Mouse (Mus musculus): ENCODE results near the gene Rpap3.

Gene Rpap3

GRCm38 (mm10) chr15:97730365-97730764, 24.7 kb upstream of the Rpap3 start:
- no peak for DNase-seq (ENCODE audit: low spot score)

- no peak for DNase-seq (ENCODE audit: low spot score)
Observed at GRCm38 (mm10) chr15:97728804-97729203, 23.2 kb upstream of the Rpap3 start.

GRCm38 (mm10) chr15:97728394-97728793, 22.8 kb upstream of the Rpap3 start:
- no peak for DNase-seq (ENCODE audit: low spot score)

GRCm38 (mm10) chr15:97727520-97727919, 21.9 kb upstream of the Rpap3 start:
- no peak for DNase-seq (ENCODE audit: low spot score)

- DNase-seq (ENCODE audit: low spot score): no peak
Observed at GRCm38 (mm10) chr15:97727048-97727447, 21.4 kb upstream of the Rpap3 start.

GRCm38 (mm10) chr15:97726310-97726709, 20.7 kb upstream of the Rpap3 start:
- no peak for DNase-seq (ENCODE audit: low spot score)

GRCm38 (mm10) chr15:97725198-97725785, 19.7 kb upstream of the Rpap3 start:
- DNase-seq (ENCODE audit: low spot score): no peak

- no peak for DNase-seq (ENCODE audit: low spot score)
Observed at GRCm38 (mm10) chr15:97724346-97725197, 18.9 kb upstream of the Rpap3 start.

GRCm38 (mm10) chr15:97723536-97724345, 18.1 kb upstream of the Rpap3 start:
- DNase-seq (ENCODE audit: low spot score): no peak

- no peak for DNase-seq (ENCODE audit: low spot score)
Observed at GRCm38 (mm10) chr15:97721008-97721701, 15.5 kb upstream of the Rpap3 start.

GRCm38 (mm10) chr15:97720026-97720675, 14.5 kb upstream of the Rpap3 start:
- DNase-seq (ENCODE audit: low spot score): no peak

- DNase-seq (ENCODE audit: low spot score): no peak
Observed at GRCm38 (mm10) chr15:97719494-97719893, 13.9 kb upstream of the Rpap3 start.

GRCm38 (mm10) chr15:97718535-97719155, 13.0 kb upstream of the Rpap3 start:
- no peak for DNase-seq (ENCODE audit: low spot score)

- no peak for DNase-seq (ENCODE audit: low spot score)
Observed at GRCm38 (mm10) chr15:97717861-97718534, 12.4 kb upstream of the Rpap3 start.

- DNase-seq (ENCODE audit: low spot score): no peak
Observed at GRCm38 (mm10) chr15:97716782-97717181, 11.2 kb upstream of the Rpap3 start.

GRCm38 (mm10) chr15:97715734-97716133, 10.1 kb upstream of the Rpap3 start:
- no peak for DNase-seq (ENCODE audit: low spot score)

- no peak for DNase-seq (ENCODE audit: low spot score)
Observed at GRCm38 (mm10) chr15:97715083-97715482, 9.5 kb upstream of the Rpap3 start.

GRCm38 (mm10) chr15:97712546-97712945, 6.9 kb upstream of the Rpap3 start:
- DNase-seq (ENCODE audit: low spot score): no peak

- no peak for DNase-seq (ENCODE audit: low spot score)
Observed at GRCm38 (mm10) chr15:97710906-97711305, 5.3 kb upstream of the Rpap3 start.

GRCm38 (mm10) chr15:97696616-97697015, 9.0 kb downstream of the Rpap3 start:
- DNase-seq (ENCODE audit: low spot score): no peak

- no peak for DNase-seq (ENCODE audit: low spot score)
Observed at GRCm38 (mm10) chr15:97693411-97693810, 12.2 kb downstream of the Rpap3 start.

Measured in ovary, postnatal 10 days (tissue).